Mouse (Mus musculus): ENCODE data around the gene Zc3h7a. TPM values are rescaled to one million over a fixed set of nuclear protein-coding genes. Genes with fewer than 3 reads are reported as not detected.
A peak's percentile ranks its signal among the peaks of the same experiment; 100 is the strongest.

The Zc3h7a gene
- polyA plus RNA-seq, 1 experiment: 29.5 TPM

DNA sequence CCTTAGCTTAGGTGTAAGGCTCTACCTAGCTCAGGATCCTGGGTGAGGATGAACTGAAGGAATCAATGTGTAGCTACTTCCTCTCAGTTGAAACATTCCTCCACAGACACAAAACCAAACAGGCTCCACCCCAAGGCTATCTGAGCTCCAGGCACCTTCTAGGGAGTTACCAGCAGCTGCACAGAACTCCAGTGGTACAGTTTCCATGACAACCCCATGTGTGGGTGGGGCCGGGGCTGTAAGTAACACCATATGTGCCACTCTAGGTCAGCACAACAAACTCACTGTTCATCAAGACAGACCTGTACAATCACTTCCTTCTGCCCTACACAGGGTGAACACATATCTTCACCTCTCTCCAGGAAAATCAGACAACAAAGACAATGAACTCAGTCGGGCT is 22.3 kb upstream of the Zc3h7a start:
- no peak for DNase-seq
- WGBS: 59% methylated on average over 2 of the region's 2 CpGs
- no peak for TF ChIP-seq POLR2A (IDR thresholded peaks at IDR 0.05; ENCODE audit: low read depth, low read length)
- no peak for TF ChIP-seq CTCF (conservative IDR thresholded peaks at IDR 0.05; ENCODE audit: insufficient read depth, insufficient read length, low read depth, low read length)
- peaks cover 14% of the 10 kb centered on the region for H3K36me3 ChIP-seq (ENCODE audit: control insufficient read depth, insufficient read depth, low read length)
- H3K27ac ChIP-seq (ENCODE audit: insufficient read depth, low read depth, low read length): no peak overlapping the region
- peaks cover 6% of the 10 kb centered on the region; the same call in 1 of the 2 replicates for H3K4me1 ChIP-seq (ENCODE audit: control insufficient read depth, insufficient read depth, low read length)
- H3K4me3 ChIP-seq (ENCODE audit: insufficient read depth, low read depth, low read length): no peak overlapping the region
- no peaks in the 10 kb centered on the region for H3K27me3 ChIP-seq (replicated peaks; ENCODE audit: control insufficient read depth, insufficient read depth, low read length)

GRCm38 (mm10) chr16:11197052-11197451 is 20.9 kb upstream of the Zc3h7a start:
- H3K4me1 ChIP-seq (ENCODE audit: control insufficient read depth, insufficient read depth, low read length): peaks cover 6% of the 10 kb centered on the region; the same call in 1 of the 2 replicates
- TF ChIP-seq CTCF (conservative IDR thresholded peaks at IDR 0.05; ENCODE audit: insufficient read depth, insufficient read length, low read depth, low read length) (no peak), POLR2A (IDR thresholded peaks at IDR 0.05; ENCODE audit: low read depth, low read length) (no peak)
- no peak for DNase-seq
- no peaks in the 10 kb centered on the region for H3K27me3 ChIP-seq (replicated peaks; ENCODE audit: control insufficient read depth, insufficient read depth, low read length)
- H3K27ac ChIP-seq (ENCODE audit: insufficient read depth, low read depth, low read length): no peak overlapping the region
- WGBS: 75% methylated on average over 4 of the region's 4 CpGs
- no peak overlapping the region for H3K4me3 ChIP-seq (ENCODE audit: insufficient read depth, low read depth, low read length)
- H3K36me3 ChIP-seq (ENCODE audit: control insufficient read depth, insufficient read depth, low read length): peaks cover 18% of the 10 kb centered on the region

- no peaks in the 10 kb centered on the region for H3K4me1 ChIP-seq (ENCODE audit: control insufficient read depth, insufficient read depth, low read length)
- WGBS: 99% methylated on average over 2 of the region's 2 CpGs
Measured at GRCm38 (mm10) chr16:11193231-11193630, 17.0 kb upstream of the Zc3h7a start.

DNA sequence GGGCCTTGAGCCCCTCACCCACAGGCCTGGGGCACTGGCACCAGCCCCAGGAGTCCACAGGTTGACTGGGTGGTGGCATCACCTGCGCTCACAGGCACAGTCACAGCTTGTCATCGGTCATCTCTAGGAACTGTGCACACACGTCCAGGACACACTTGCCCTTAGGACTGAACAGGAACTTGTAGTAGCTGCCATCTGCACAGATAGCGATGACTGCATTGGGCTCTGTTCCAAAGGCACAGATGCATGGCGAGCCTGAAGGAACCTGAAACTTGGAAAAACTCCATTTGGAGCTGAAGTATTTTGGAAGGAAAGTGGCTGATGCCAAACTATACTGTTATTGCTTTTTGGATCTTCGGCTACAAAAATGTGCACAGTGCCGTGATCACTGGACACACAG is 14.0 kb upstream of the Zc3h7a start:
- DNase-seq: no peak
- Histone ChIP-seq H3K27ac (ENCODE audit: insufficient read depth, low read depth, low read length) (no peak overlapping the region), H3K4me1 (ENCODE audit: control insufficient read depth, insufficient read depth, low read length) (no peaks in the 10 kb centered on the region), H3K4me3 (ENCODE audit: insufficient read depth, low read depth, low read length) (no peak overlapping the region), H3K27me3 (replicated peaks; ENCODE audit: control insufficient read depth, insufficient read depth, low read length) (no peaks in the 10 kb centered on the region), H3K36me3 (ENCODE audit: control insufficient read depth, insufficient read depth, low read length) (peaks cover 9% of the 10 kb centered on the region)
- WGBS: 71% methylated on average over 7 of the region's 7 CpGs
- TF ChIP-seq CTCF (conservative IDR thresholded peaks at IDR 0.05; ENCODE audit: insufficient read depth, insufficient read length, low read depth, low read length) (no peak), POLR2A (IDR thresholded peaks at IDR 0.05; ENCODE audit: low read depth, low read length) (no peak)

More at GRCm38 (mm10) chr16:11193231-11193630, 17.0 kb upstream of the Zc3h7a start:
- no peak overlapping the region for H3K27ac ChIP-seq (ENCODE audit: insufficient read depth, low read depth, low read length)
- TF ChIP-seq CTCF (conservative IDR thresholded peaks at IDR 0.05; ENCODE audit: insufficient read depth, insufficient read length, low read depth, low read length): no peak
- TF ChIP-seq POLR2A (IDR thresholded peaks at IDR 0.05; ENCODE audit: low read depth, low read length): no peak
- H3K36me3 ChIP-seq (ENCODE audit: control insufficient read depth, insufficient read depth, low read length): peaks cover 16% of the 10 kb centered on the region
- no peaks in the 10 kb centered on the region for H3K27me3 ChIP-seq (replicated peaks; ENCODE audit: control insufficient read depth, insufficient read depth, low read length)
- no peak for DNase-seq
- no peak overlapping the region for H3K4me3 ChIP-seq (ENCODE audit: insufficient read depth, low read depth, low read length)

- H3K27me3 ChIP-seq (replicated peaks; ENCODE audit: control insufficient read depth, insufficient read depth, low read length): no peaks in the 10 kb centered on the region
- no peak for DNase-seq
- peaks cover 7% of the 10 kb centered on the region; the same call in 1 of the 2 replicates for H3K4me1 ChIP-seq (ENCODE audit: control insufficient read depth, insufficient read depth, low read length)
- TF ChIP-seq CTCF (conservative IDR thresholded peaks at IDR 0.05; ENCODE audit: insufficient read depth, insufficient read length, low read depth, low read length) (no peak), POLR2A (IDR thresholded peaks at IDR 0.05; ENCODE audit: low read depth, low read length) (no peak)
- H3K4me3 ChIP-seq (ENCODE audit: insufficient read depth, low read depth, low read length): no peak overlapping the region
- 77% methylated on average over 2 of the region's 2 CpGs for WGBS
- H3K27ac ChIP-seq (ENCODE audit: insufficient read depth, low read depth, low read length): no peak overlapping the region
- H3K36me3 ChIP-seq (ENCODE audit: control insufficient read depth, insufficient read depth, low read length): no peaks in the 10 kb centered on the region
Measured at GRCm38 (mm10) chr16:11177404-11177803, 1.2 kb upstream of the Zc3h7a start.

GRCm38 (mm10) chr16:11176884-11177244 is 671 bp upstream of the Zc3h7a start:
- Histone ChIP-seq H3K4me1 (ENCODE audit: control insufficient read depth, insufficient read depth, low read length) (peaks cover 9% of the 10 kb centered on the region; the same call in 1 of the 2 replicates), H3K27ac (ENCODE audit: insufficient read depth, low read depth, low read length) (0 out of 2 replicates have a peak overlapping the region, but pooled peaks have one; percentile 8), H3K27me3 (replicated peaks; ENCODE audit: control insufficient read depth, insufficient read depth, low read length) (no peaks in the 10 kb centered on the region), H3K36me3 (ENCODE audit: control insufficient read depth, insufficient read depth, low read length) (no peaks in the 10 kb centered on the region), H3K4me3 (ENCODE audit: insufficient read depth, low read depth, low read length) (peak overlapping the region; percentile 67)
- WGBS: 2% methylated on average over 4 of the region's 4 CpGs
- no peak for DNase-seq
- TF ChIP-seq CTCF (conservative IDR thresholded peaks at IDR 0.05; ENCODE audit: insufficient read depth, insufficient read length, low read depth, low read length) (no peak), POLR2A (IDR thresholded peaks at IDR 0.05; ENCODE audit: low read depth, low read length) (no peak)

- under 1% methylated on average over 72 of the region's 72 CpGs for WGBS
- Histone ChIP-seq H3K4me3 (ENCODE audit: insufficient read depth, low read depth, low read length) (peak overlapping the region; percentile 67), H3K27me3 (replicated peaks; ENCODE audit: control insufficient read depth, insufficient read depth, low read length) (no peaks in the 10 kb centered on the region), H3K27ac (ENCODE audit: insufficient read depth, low read depth, low read length) (peak overlapping the region; percentile 68), H3K36me3 (ENCODE audit: control insufficient read depth, insufficient read depth, low read length) (no peaks in the 10 kb centered on the region), H3K4me1 (ENCODE audit: control insufficient read depth, insufficient read depth, low read length) (peaks cover 14% of the 10 kb centered on the region; the same call in 1 of the 2 replicates)
- DNase-seq: peak; percentile 86
- TF ChIP-seq CTCF (conservative IDR thresholded peaks at IDR 0.05; ENCODE audit: insufficient read depth, insufficient read length, low read depth, low read length) (no peak), POLR2A (IDR thresholded peaks at IDR 0.05; ENCODE audit: low read depth, low read length) (no peak)
Measured at GRCm38 (mm10) chr16:11175489-11176207, 545 bp downstream of the Zc3h7a start.
